Mouse (Mus musculus) left cerebral cortex, adult 2 months (tissue): ENCODE data around the gene Mx1. TPM values are rescaled to one million over a fixed set of nuclear protein-coding genes. Genes with fewer than 3 reads are reported as not detected.

ENCODE experiments used
- DNase-seq, 2 experiments: peaks; one replicate each; pipeline ENCODE4 v3.0.0; 2021 to 2022; ENCODE audit warnings: low spot score in 2 of 2, mixed read lengths in 1 of 2; ENCODE audit errors: extremely low spot score in 1 of 2
- H3K27ac ChIP-seq: fragments of 200-600 bp; 2 replicates; pipeline ENCODE4 v1.8.1; 2022
- H3K4me3 ChIP-seq: fragments of 200-600 bp; 2 replicates; pipeline ENCODE4 v1.8.1; 2022
- CTCF ChIP-seq: fragments of 200-600 bp; IDR thresholded peaks from 2 replicates; pipeline ENCODE4 v1.8.1; 2022; ENCODE audit warnings: antibody characterized with exemption, mild to moderate bottlenecking, moderate library complexity
- intact Hi-C: fragments of 180-260 bp; cut with DNase I; formaldehyde crosslinking; loops from one replicate; pipeline ENCODE4 v1.15.1; 2025
- total RNA-seq, 2 experiments: library from RNA; stranded (reverse); gene quantifications; 2 replicates each; pipeline ENCODE4 v1.2.3; 2021

Mx1 gene
- total RNA-seq, 2 experiments from 2014 or later, result 0.36 to 0.70 TPM

DNA sequence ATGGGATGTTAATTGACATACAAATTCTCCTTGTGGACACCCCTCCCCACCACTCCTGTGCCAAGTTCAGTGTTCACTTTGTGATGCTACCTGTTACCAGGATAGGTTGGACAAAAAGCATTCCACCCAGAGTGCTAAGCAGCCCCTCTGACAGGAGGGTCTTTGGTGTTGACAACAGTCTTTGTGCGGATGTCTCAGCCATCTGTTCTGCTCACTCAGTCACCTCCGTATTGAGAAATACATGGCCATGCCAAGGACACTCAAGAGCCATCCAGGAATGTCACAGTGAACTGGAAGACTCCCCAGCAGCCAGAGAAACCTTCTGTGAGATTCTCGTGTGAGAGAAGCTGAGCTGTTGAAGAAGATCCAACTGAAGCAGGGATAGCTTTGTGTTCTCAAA is 24.5 kb downstream of the Mx1 start:
- no peak for TF ChIP-seq CTCF
- intact Hi-C loops, result no loop called here
- no peak overlapping the region for H3K27ac ChIP-seq
- H3K4me3 ChIP-seq, result no peak overlapping the region
- DNase-seq, result no peak

DNA sequence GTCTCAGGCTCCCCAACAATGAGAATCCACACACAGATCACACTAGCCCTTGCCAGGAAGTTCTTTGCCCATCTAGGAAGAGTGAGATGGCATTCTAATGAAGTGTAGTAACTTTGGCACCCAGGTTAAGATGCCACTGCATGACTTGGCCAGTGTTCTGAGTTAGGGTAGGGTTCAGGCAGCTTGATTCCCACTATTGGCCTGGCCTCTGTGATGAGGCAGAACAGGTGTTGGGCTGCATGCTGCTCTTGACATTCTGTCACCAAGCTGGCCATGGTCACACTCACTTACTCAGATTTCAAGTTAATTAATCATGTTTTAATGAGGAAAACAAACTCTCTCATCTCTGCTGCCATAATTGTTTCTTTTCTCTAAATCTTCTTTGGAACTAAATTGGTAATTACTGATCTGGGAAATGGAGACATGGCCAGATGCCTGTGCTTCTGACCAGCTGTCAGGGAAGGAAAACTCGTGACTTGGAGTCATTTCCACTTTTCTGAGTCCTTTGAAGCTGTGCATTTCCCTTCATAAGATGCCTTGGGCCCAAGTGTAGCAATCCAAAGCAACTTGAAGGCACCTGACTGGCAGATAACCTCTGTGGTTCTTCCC is 25.2 kb downstream of the Mx1 start:
- no peak for DNase-seq
- no peak for TF ChIP-seq CTCF
- intact Hi-C loops, result no loop called here
- Histone ChIP-seq H3K4me3 (no peak overlapping the region), H3K27ac (no peak overlapping the region)

DNA sequence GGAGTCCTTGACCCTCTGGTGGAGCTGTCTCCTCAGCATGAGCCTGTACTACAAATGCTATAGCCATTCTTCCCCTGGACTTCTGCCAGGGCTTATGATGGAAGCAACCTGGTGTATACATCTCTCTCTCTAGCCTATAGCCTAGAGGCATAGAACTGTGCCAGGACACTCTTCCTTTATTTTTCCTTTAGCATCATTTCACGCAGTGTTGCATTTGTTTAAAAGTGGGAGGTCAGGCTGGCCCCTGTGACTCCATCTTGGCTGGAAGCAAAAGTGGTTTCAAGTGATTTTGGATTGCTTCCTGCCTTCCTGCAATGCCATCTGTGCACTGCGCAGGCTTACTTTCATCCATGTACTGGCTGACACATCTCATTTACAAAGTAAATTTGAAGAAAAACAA is 28.5 kb downstream of the Mx1 start:
- no peak for DNase-seq
- TF ChIP-seq CTCF, result no peak
- Histone ChIP-seq H3K4me3 (no peak overlapping the region), H3K27ac (no peak overlapping the region)
- intact Hi-C loops, result loop anchor here (5.0 kb wide), 1 partner anchor 107 kb away; no protein-coding TSS in a partner anchor

DNA sequence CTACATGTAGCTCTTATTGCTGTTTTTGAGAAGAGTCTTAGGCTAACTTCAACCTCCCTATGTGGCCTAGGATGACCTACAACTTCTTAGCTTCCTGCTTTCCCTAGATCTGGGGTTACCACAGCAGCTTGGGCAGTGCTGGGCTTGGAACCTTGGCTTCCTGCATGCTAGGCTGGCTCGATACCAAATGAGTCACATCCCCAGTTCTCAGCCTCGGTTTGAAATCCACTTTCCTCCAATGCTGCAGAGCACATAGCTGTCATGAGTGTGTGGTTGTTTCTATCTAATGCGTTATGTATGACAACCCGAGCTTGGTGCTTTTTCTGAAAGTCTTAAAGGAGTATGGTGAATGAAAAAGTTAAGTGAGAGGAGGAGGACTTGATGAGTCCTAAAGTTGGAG is 31.4 kb downstream of the Mx1 start:
- DNase-seq, result peak; percentile 28 to 38
- no peak for TF ChIP-seq CTCF
- intact Hi-C loops, result loop anchor here (2.0 to 5.0 kb wide), 2 partner anchors 75 to 104 kb away; partner anchors contain the start of gene Bace2
- Histone ChIP-seq H3K4me3 (no peak overlapping the region), H3K27ac (peak overlapping the region; percentile 46)

DNA sequence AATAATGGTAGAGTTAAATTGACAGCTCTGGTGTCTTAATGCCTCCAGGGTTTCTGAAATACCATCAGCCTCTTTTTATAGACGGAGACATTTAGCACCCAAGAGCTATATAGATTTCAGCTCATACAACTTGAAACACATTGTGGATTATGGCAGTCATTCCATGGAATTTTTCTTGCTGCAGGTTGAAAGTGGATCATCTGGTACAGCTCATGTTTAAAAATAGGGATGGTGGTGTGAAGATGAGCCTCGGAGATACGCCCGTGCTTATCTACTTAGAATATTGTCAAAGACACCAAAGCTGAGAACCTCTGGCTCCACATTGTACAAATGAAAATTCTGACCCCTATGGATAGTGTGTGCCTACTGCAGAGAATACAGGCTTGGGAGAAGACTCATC is 32.6 kb downstream of the Mx1 start:
- no peak overlapping the region for H3K4me3 ChIP-seq
- peak; percentile 37 for TF ChIP-seq CTCF
- peak overlapping the region; percentile 75 for H3K27ac ChIP-seq
- intact Hi-C loops, result loop anchor here (2.0 to 5.0 kb wide), 2 partner anchors 73 to 103 kb away; partner anchors contain the start of gene Bace2
- DNase-seq, result no peak

DNA sequence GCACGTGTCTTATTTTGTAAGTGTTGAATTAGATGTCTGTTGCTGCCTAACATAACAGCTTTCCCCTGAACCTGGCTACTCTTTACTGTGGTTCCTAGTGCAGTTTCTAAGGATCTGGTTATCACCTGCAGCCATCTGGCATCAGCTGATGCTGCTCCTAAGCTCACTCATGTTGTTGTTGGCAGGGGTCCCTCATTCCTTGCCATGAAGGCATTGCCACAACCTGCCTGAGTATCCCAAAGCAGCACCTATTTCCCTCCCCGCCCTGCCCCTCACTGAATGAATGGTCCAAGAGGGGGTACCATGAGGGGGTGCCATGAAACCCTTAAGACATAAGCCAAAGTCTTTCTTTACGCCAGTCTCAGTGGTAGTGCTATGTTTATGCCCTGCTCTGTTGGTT is 34.7 kb downstream of the Mx1 start:
- no peak overlapping the region for H3K4me3 ChIP-seq
- intact Hi-C loops, result no loop called here
- TF ChIP-seq CTCF, result no peak
- no peak for DNase-seq
- no peak overlapping the region for H3K27ac ChIP-seq

DNA sequence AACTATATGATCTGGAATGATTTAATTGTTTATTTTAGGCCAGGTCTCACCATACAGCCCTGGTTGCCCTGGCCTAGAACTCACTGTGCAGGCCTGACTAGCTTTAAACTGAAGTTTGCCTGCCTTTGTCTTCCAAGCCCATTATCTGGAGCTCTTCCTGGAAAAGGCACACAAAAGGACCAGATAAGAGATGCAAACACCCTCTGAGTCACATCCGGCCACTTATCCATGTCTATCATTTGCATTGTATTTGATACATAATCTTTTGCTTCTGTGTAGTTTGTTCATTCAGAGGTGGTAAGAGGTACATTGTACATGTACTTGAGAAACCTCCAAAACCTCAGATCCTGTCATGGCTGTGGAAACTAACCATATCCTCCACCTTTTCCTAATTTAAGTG is 39.1 kb downstream of the Mx1 start:
- H3K4me3 ChIP-seq, result no peak overlapping the region
- no peak overlapping the region for H3K27ac ChIP-seq
- intact Hi-C loops, result no loop called here
- TF ChIP-seq CTCF, result no peak
- no peak for DNase-seq

DNA sequence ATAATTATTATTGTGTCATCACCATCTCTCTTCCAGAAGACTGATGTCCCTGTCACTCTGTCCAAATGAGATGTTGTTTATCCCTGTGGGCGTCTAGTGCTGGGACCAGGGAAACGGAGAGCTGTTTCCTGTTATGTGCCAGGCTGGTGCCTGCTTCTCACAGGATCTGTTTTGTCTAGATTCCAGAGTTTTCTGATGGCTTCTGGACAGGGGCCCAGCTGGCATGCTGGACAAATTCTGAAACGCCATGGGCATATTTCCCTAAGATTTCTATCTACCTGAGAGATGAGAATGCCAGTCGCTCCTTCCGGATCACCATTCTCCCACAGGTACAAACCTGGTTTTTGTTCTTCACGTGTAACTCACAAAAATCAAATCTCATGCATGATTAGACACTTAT is 41.0 kb downstream of the Mx1 start:
- DNase-seq, result no peak
- TF ChIP-seq CTCF, result no peak
- Histone ChIP-seq H3K4me3 (no peak overlapping the region), H3K27ac (no peak overlapping the region)
- intact Hi-C loops, result no loop called here

DNA sequence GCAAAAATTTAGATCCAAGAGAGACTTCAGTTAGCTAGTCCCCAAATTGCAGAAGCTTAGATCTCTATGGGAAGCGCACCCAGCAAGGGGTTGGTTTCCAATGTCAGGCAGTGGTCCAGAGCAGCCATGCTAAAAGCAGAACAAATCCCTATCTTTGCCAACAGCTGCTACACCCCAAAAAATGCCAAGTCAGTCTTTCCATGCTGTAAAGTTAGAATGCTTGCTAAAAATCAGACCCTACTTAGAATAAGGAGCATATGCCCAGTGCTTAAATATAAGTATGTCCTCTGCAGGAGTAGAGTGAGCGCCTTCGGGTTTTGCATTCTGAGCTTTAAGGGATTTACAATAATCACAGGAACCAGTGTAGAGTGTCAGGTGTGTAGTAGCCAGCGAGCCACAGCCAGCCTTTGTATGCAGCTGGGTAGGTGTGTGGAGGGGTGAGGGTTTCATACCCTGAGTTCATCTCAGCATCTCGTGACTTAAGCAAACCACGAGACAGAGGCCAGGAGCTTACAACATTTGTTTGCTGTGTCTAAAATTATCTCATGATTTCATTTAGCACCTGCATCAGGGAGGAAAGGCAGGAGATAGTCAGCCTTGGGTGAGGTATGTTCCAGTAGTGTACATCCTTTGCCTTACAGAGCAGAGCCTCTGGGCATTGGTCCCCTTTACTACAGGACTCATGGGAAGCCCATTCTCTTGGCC is 43.8 kb downstream of the Mx1 start:
- no peak for DNase-seq
- intact Hi-C loops, result loop anchor here (2.0 to 5.0 kb wide), 2 partner anchors 92 to 106 kb away; no protein-coding TSS in a partner anchor
- Histone ChIP-seq H3K4me3 (no peak overlapping the region), H3K27ac (peak overlapping the region; percentile 45; the same call in 1 of the 2 replicates)
- no peak for TF ChIP-seq CTCF

DNA sequence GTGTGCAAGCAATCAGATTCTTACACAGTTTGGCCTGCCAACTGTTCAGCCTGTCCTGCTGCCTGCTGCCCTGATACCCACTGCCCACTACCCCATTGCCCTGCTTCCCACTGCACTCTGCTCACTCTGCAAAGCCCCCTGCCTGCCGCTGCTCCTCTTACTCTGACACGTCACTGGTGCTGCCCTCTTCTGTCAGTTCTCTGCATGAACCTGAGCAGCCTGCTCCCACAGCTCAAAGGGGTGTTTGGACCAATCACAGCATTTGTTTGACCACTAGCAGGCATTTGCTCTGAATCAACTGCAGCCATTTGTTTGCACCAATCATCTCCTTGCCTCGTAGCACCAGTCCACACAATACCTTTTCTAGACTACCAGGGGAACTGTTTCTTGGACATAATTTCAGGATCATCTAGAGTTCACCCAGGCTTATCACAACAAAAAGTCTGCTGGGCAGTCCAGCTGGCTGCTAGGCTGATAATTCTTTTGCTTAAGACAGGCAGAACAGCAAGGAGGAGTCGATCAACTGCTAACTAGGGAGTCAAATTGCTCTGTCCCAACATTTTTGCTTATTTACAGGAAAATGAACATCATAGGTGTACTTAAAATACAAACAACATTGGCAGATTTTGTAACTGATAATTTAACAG is 44.7 kb downstream of the Mx1 start:
- DNase-seq, result peak in 1 of 2 experiments; percentile 20
- peak; percentile 59 for TF ChIP-seq CTCF
- no peak overlapping the region; the same call in 1 of the 2 replicates for H3K27ac ChIP-seq
- intact Hi-C loops, result loop anchor here (2.0 to 5.0 kb wide), 2 partner anchors 91 to 105 kb away; no protein-coding TSS in a partner anchor
- no peak overlapping the region for H3K4me3 ChIP-seq

DNA sequence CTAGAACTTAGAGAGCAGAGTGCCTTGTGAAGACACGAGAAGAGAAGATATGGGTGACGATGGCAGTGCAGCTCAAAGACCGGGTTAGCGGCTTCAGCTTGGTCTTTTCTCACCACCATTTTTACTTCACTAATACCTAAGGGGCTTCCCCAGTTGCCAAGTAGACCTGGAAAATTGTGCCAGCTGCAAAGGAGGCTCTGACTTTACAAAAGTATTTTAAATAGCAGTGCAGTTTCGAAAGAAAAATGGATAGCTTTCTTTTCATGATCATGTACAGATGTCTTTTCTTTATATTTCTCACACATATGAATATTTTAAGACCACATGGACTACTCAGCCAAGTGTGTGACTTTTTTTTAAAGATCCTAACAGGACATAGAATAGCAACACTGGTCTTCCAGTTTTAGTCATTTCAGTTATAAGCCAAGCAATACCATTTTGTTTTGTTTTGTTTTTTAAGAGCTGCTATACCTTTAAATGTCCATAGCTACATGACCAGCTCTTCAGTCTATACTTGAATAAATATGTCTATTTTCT is 57.2 kb downstream of the Mx1 start:
- H3K4me3 ChIP-seq, result no peak overlapping the region
- no peak for TF ChIP-seq CTCF
- intact Hi-C loops, result no loop called here
- no peak for DNase-seq
- no peak overlapping the region for H3K27ac ChIP-seq

DNA sequence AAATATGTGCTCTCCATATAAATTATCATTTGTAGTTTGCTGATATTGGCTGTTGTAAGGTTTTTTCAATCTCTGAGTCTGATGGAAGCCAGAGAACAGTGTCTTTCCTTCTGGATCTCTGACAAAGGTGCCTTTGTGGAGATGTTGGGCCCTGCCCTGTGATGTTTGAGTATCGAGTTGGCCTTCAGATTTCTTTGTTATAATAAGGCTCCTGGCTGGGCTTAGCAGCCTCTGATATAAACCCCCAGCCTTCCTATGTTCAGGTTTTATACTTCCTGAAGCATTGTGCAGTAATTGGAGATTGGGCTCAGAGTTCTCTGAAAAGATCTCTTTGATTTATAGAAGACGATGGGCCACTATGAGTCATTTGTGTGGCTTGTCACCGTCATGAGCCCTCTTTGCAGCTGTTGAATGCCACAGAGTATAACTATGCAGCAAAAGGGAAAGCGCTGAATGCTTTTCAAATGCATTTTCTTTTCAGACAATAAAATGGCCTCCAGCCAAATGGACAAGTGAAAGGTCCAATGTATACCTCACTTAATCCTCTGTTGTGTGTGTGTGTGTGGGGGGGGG is 60.4 kb downstream of the Mx1 start:
- Histone ChIP-seq H3K4me3 (no peak overlapping the region), H3K27ac (no peak overlapping the region)
- no peak for TF ChIP-seq CTCF
- no peak for DNase-seq
- intact Hi-C loops, result no loop called here
